Mouse (Mus musculus) liver, postnatal 0 days (tissue): ENCODE measurements around the gene Mroh7.

ENCODE experiments used
- CTCF ChIP-seq: sonication (generic); IDR thresholded peaks from 2 replicates; pipeline ENCODE4 v1.5.1; 2016; ENCODE audit warnings: antibody characterized with exemption, low read depth
- EP300 ChIP-seq: IDR thresholded peaks from 2 replicates; pipeline ENCODE4 v1.6.1; 2016; ENCODE audit warnings: antibody characterized with exemption, low read depth, mild to moderate bottlenecking

DNA sequence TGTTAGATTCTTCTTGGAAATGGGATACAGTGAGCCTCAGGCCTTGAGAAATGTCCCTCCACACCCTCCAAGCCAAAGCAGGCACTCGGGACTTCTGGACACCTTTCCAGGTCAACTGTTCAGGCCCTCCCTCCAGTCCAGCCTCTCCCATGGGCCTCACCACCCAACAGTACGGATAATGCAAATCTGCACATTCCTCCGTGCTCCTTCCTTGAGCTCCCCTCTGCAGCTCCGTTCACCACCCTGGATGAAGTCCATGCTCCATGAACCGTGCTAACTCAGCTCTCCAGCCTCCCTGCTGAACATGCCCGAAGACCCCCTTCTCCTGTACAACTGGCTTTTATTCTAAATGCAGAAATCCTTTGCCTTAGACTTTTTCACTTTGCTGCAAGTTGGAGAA, 66.0 kb downstream of the Mroh7 start:
- TF ChIP-seq CTCF = no peak
- TF ChIP-seq EP300 = no peak
